Mouse (Mus musculus) forebrain, embryonic 16.5 days (tissue): ENCODE measurements at regions not wholly inside any gene's neighbourhood (a gene's known extent, or its start where the extent isn't known, plus 50 kb on each side); places are given as distances from the start of the nearest gene placed in this dataset.

Experiments
- ATAC-seq: fragments of 200-750 bp; cut with Nextera tagmentation; 2 replicates; pipeline ENCODE4 v1.8.0; 2017; ENCODE audit warnings: mild to moderate bottlenecking, moderate library complexity
- H3K27ac ChIP-seq: fragments of 300-500 bp; sonication (generic); 2 replicates; pipeline ENCODE4 v1.5.1; 2014; ENCODE audit warnings: low read length, control low read depth
- H3K27me3 ChIP-seq: fragments of 300-500 bp; sonication (generic); replicated peaks from 2 replicates; pipeline ENCODE4 v1.6.1; 2014; ENCODE audit warnings: low read length; ENCODE audit not compliant: control insufficient read depth, insufficient read depth
- H3K36me3 ChIP-seq: fragments of 300-500 bp; sonication (generic); 2 replicates; pipeline ENCODE4 v1.6.1; 2014; ENCODE audit not compliant: control insufficient read depth, insufficient read depth
- H3K4me1 ChIP-seq: fragments of 300-500 bp; sonication (generic); replicated peaks from 2 replicates; pipeline ENCODE4 v1.6.1; 2014; ENCODE audit warnings: low read length; ENCODE audit not compliant: control insufficient read depth, insufficient read depth
- H3K4me2 ChIP-seq: fragments of 300-500 bp; sonication (generic); 2 replicates; pipeline ENCODE4 v1.6.1; 2014; ENCODE audit warnings: mild to moderate bottlenecking, low read length, control low read depth
- H3K4me3 ChIP-seq: fragments of 300-500 bp; sonication (generic); replicated peaks from 2 replicates; pipeline ENCODE4 v1.5.1; 2014; ENCODE audit warnings: mild to moderate bottlenecking, low read length, control low read depth
- H3K9ac ChIP-seq: fragments of 300-500 bp; sonication (generic); replicated peaks from 2 replicates; pipeline ENCODE4 v1.6.1; 2014; ENCODE audit warnings: low read depth, low read length, control low read depth
- H3K9me3 ChIP-seq: fragments of 300-500 bp; sonication (generic); 2 replicates; pipeline ENCODE4 v1.6.1; 2016; ENCODE audit warnings: low read length; ENCODE audit not compliant: control insufficient read depth
- WGBS: fragments of 180-500 bp; shearing (Covaris S2); extraction: QIAGEN DNeasy Blood & Tissue Kit; methylation state at CpG from one replicate; pipeline ENCODE4 v1.1.7; 2014; 5-methylcytosine and 5-hydroxymethylcytosine counted together

GRCm38 (mm10) chr9:47123113-47123512 lies 124.6 kb downstream of the Gm4791 start:
- 68% methylated on average over 2 of the region's 2 CpGs for WGBS
- H3K27me3 ChIP-seq = no peaks in the 10 kb centered on the region
- H3K4me3 ChIP-seq = no peak overlapping the region
- 0 out of 2 replicates have a peak, but pooled peaks cover 5% of the 10 kb centered on the region for H3K4me1 ChIP-seq
- ATAC-seq = no peak
- H3K36me3 ChIP-seq = no peaks in the 10 kb centered on the region
- no peak overlapping the region for H3K4me2 ChIP-seq
- no peaks in the 10 kb centered on the region for H3K9me3 ChIP-seq
- no peak overlapping the region for H3K27ac ChIP-seq
- H3K9ac ChIP-seq = no peak overlapping the region

- Histone ChIP-seq H3K27ac (no peak overlapping the region), H3K9me3 (no peaks in the 10 kb centered on the region), H3K36me3 (no peaks in the 10 kb centered on the region), H3K4me2 (no peak overlapping the region), H3K27me3 (no peaks in the 10 kb centered on the region), H3K4me3 (no peak overlapping the region), H3K9ac (no peak overlapping the region), H3K4me1 (0 out of 2 replicates have a peak, but pooled peaks cover 5% of the 10 kb centered on the region)
- 58% methylated on average over 3 of the region's 3 CpGs for WGBS
- no peak for ATAC-seq
These were observed 127.0 kb downstream of the Gm4791 start for GRCm38 (mm10) chr9:47125517-47125916.

GRCm38 (mm10) chr9:47126236-47126635 lies 127.7 kb downstream of the Gm4791 start:
- Histone ChIP-seq H3K4me2 (no peak overlapping the region), H3K27ac (no peak overlapping the region), H3K36me3 (no peaks in the 10 kb centered on the region), H3K4me3 (no peak overlapping the region), H3K9ac (no peak overlapping the region), H3K4me1 (0 out of 2 replicates have a peak, but pooled peaks cover 5% of the 10 kb centered on the region), H3K27me3 (no peaks in the 10 kb centered on the region), H3K9me3 (no peaks in the 10 kb centered on the region)
- no peak for ATAC-seq
- 75% methylated on average over 2 of the region's 2 CpGs for WGBS

GRCm38 (mm10) chr9:47127756-47128424 lies 129.3 kb downstream of the Gm4791 start:
- H3K9me3 ChIP-seq = no peaks in the 10 kb centered on the region
- no peaks in the 10 kb centered on the region for H3K36me3 ChIP-seq
- H3K4me1 ChIP-seq = 0 out of 2 replicates have a peak, but pooled peaks cover 5% of the 10 kb centered on the region
- no peak overlapping the region for H3K4me2 ChIP-seq
- H3K27me3 ChIP-seq = no peaks in the 10 kb centered on the region
- 69% methylated on average over 11 of the region's 11 CpGs for WGBS
- ATAC-seq = no peak
- no peak overlapping the region for H3K4me3 ChIP-seq
- no peak overlapping the region for H3K9ac ChIP-seq
- H3K27ac ChIP-seq = no peak overlapping the region

- no peak overlapping the region for H3K27ac ChIP-seq
- no peak overlapping the region for H3K4me3 ChIP-seq
- no peak overlapping the region for H3K4me2 ChIP-seq
These were observed 130.6 kb downstream of the Gm4791 start for GRCm38 (mm10) chr9:47129101-47129500.

GRCm38 (mm10) chr9:47133454-47133853 lies 134.9 kb downstream of the Gm4791 start:
- no peaks in the 10 kb centered on the region for H3K9me3 ChIP-seq
- H3K9ac ChIP-seq = no peak overlapping the region
- no peaks in the 10 kb centered on the region for H3K36me3 ChIP-seq
- no peak overlapping the region for H3K27ac ChIP-seq
- H3K4me1 ChIP-seq = no peaks in the 10 kb centered on the region
- no peak for ATAC-seq
- no peaks in the 10 kb centered on the region for H3K27me3 ChIP-seq
- no peak overlapping the region for H3K4me2 ChIP-seq
- H3K4me3 ChIP-seq = no peak overlapping the region
- whole genome bisulfite sequencing = 88% methylated on average over 5 of the region's 5 CpGs

More at GRCm38 (mm10) chr9:47129101-47129500, 130.6 kb downstream of the Gm4791 start:
- Histone ChIP-seq H3K9ac (no peak overlapping the region), H3K36me3 (no peaks in the 10 kb centered on the region), H3K9me3 (no peaks in the 10 kb centered on the region), H3K4me1 (0 out of 2 replicates have a peak, but pooled peaks cover 3% of the 10 kb centered on the region), H3K27me3 (no peaks in the 10 kb centered on the region)
- ATAC-seq = no peak

- WGBS = 85% methylated on average over 8 of the region's 8 CpGs
- no peaks in the 10 kb centered on the region for H3K4me1 ChIP-seq
These were observed 135.3 kb downstream of the Gm4791 start for GRCm38 (mm10) chr9:47133873-47134272.

GRCm38 (mm10) chr9:47134479-47134878 lies 135.9 kb downstream of the Gm4791 start:
- no peaks in the 10 kb centered on the region for H3K36me3 ChIP-seq
- ATAC-seq = no peak
- H3K9ac ChIP-seq = no peak overlapping the region
- H3K9me3 ChIP-seq = no peaks in the 10 kb centered on the region
- no peak overlapping the region for H3K4me2 ChIP-seq
- H3K27ac ChIP-seq = no peak overlapping the region
- WGBS = 87% methylated on average over 4 of the region's 4 CpGs
- H3K27me3 ChIP-seq = no peaks in the 10 kb centered on the region
- H3K4me3 ChIP-seq = no peak overlapping the region
- H3K4me1 ChIP-seq = no peaks in the 10 kb centered on the region

More at GRCm38 (mm10) chr9:47133873-47134272, 135.3 kb downstream of the Gm4791 start:
- no peak overlapping the region for H3K4me2 ChIP-seq
- H3K4me3 ChIP-seq = no peak overlapping the region
- no peak overlapping the region for H3K9ac ChIP-seq
- no peak for ATAC-seq
- no peaks in the 10 kb centered on the region for H3K9me3 ChIP-seq
- H3K36me3 ChIP-seq = no peaks in the 10 kb centered on the region
- no peaks in the 10 kb centered on the region for H3K27me3 ChIP-seq
- no peak overlapping the region for H3K27ac ChIP-seq

GRCm38 (mm10) chr9:47136641-47137040 lies 138.1 kb downstream of the Gm4791 start:
- no peaks in the 10 kb centered on the region for H3K4me1 ChIP-seq
- no peak overlapping the region for H3K4me3 ChIP-seq
- no peak for ATAC-seq
- no peaks in the 10 kb centered on the region for H3K27me3 ChIP-seq
- H3K4me2 ChIP-seq = no peak overlapping the region
- no peak overlapping the region for H3K27ac ChIP-seq
- no peaks in the 10 kb centered on the region for H3K36me3 ChIP-seq
- no peak overlapping the region for H3K9ac ChIP-seq
- WGBS = 93% methylated on average over 5 of the region's 5 CpGs
- H3K9me3 ChIP-seq = no peaks in the 10 kb centered on the region

- no peaks in the 10 kb centered on the region for H3K4me1 ChIP-seq
- no peak overlapping the region for H3K4me3 ChIP-seq
- H3K36me3 ChIP-seq = no peaks in the 10 kb centered on the region
- H3K9me3 ChIP-seq = no peaks in the 10 kb centered on the region
- 56% methylated on average over 7 of the region's 7 CpGs for whole genome bisulfite sequencing
- no peak overlapping the region for H3K27ac ChIP-seq
- no peaks in the 10 kb centered on the region for H3K27me3 ChIP-seq
- H3K9ac ChIP-seq = no peak overlapping the region
- no peak overlapping the region for H3K4me2 ChIP-seq
- ATAC-seq = no peak
These were observed 154.9 kb downstream of the Gm4791 start for GRCm38 (mm10) chr9:47153471-47153870.
